Mouse (Mus musculus) midbrain, embryonic 12.5 days (tissue): ENCODE data around the gene Prickle2. TPM values are rescaled to one million over a fixed set of nuclear protein-coding genes. Genes with fewer than 3 reads are reported as not detected.
A peak's percentile ranks its signal among the peaks of the same experiment; 100 is the strongest.

Experiments used
- ATAC-seq: fragments of 200-750 bp; cut with Nextera tagmentation; 2 replicates; pipeline ENCODE4 v1.8.0; 2017; ENCODE audit warnings: low read depth, moderate TSS enrichment, moderate library complexity; ENCODE audit not compliant: low FRiP score
- H3K27ac ChIP-seq: fragments of 300-500 bp; sonication (generic); replicated peaks from 2 replicates; pipeline ENCODE4 v1.5.1; 2016; ENCODE audit warnings: mild to moderate bottlenecking
- H3K27me3 ChIP-seq: fragments of 300-500 bp; sonication (generic); 2 replicates; pipeline ENCODE4 v1.6.1; 2016; ENCODE audit warnings: mild to moderate bottlenecking
- H3K36me3 ChIP-seq: fragments of 300-500 bp; sonication (generic); 2 replicates; pipeline ENCODE4 v1.6.1; 2016
- H3K4me1 ChIP-seq: fragments of 300-500 bp; sonication (generic); 2 replicates; pipeline ENCODE4 v1.6.1; 2016
- H3K4me2 ChIP-seq: fragments of 300-500 bp; sonication (generic); replicated peaks from 2 replicates; pipeline ENCODE4 v1.6.1; 2016; ENCODE audit warnings: mild to moderate bottlenecking, moderate library complexity
- H3K4me3 ChIP-seq: fragments of 300-500 bp; sonication (generic); 2 replicates; pipeline ENCODE4 v1.5.1; 2016; ENCODE audit warnings: mild to moderate bottlenecking
- H3K9ac ChIP-seq: fragments of 300-500 bp; sonication (generic); replicated peaks from 2 replicates; pipeline ENCODE4 v1.6.1; 2016; ENCODE audit warnings: mild to moderate bottlenecking, moderate library complexity
- H3K9me3 ChIP-seq: fragments of 300-500 bp; sonication (generic); 2 replicates; pipeline ENCODE4 v1.6.1; 2016; ENCODE audit warnings: mild to moderate bottlenecking
- WGBS: fragments of 180-500 bp; shearing (Covaris S2); methylation state at CpG from one replicate; pipeline ENCODE4 v1.1.7; 2016; 5-methylcytosine and 5-hydroxymethylcytosine counted together
- polyA plus RNA-seq: library from polyadenylated mRNA; unstranded; fragments of >200 nt; fragmentation: Nextera tagmentation; extraction: Ambion mirVana; gene quantifications from 2 replicates; pipeline ENCODE4 v1.2.1, GENCODE M21; 2016

Gene Prickle2
- polyA plus RNA-seq, result 12.1 and 12.7 TPM in 2 replicates

DNA sequence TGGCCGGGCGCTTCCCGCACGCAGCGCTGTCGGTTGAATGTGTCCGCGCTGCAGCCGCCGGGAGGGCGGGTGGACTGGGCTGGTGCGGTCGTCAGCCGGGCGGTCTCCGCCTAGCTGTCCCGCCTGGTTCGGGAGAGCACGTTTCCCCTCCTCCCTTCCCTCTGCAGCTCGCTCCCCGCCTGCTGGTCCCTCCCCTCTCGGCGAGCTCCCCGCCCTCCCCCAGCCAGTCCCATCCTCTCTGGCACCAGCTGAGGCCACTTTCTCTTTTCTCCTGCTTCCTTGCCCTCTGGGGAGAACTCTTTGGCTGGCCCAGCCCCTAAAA, at the start of gene Prickle2:
Prickle2 (minus strand) TSS at position 11 of the 322 bp plus-strand sequence.
- no peaks in the 10 kb centered on the region for H3K9me3 ChIP-seq
- peak within 1 kb of the TSS; percentile 65 for H3K4me3 ChIP-seq
- H3K36me3 ChIP-seq, result no peaks in the 10 kb centered on the region
- H3K27me3 ChIP-seq, result peaks cover 83% of the 10 kb centered on the region
- H3K9ac ChIP-seq, result peak within 1 kb of the TSS; percentile 66
- 0% methylated on average over 15 of the region's 24 CpGs for WGBS
- 0 out of 2 replicates have a peak within 1 kb of the TSS, but pooled peaks have one; percentile 30 for H3K27ac ChIP-seq
- peaks cover 11% of the 10 kb centered on the region for H3K4me1 ChIP-seq
- H3K4me2 ChIP-seq, result peak within 1 kb of the TSS; percentile 97
- ATAC-seq, result peak; percentile 90

DNA sequence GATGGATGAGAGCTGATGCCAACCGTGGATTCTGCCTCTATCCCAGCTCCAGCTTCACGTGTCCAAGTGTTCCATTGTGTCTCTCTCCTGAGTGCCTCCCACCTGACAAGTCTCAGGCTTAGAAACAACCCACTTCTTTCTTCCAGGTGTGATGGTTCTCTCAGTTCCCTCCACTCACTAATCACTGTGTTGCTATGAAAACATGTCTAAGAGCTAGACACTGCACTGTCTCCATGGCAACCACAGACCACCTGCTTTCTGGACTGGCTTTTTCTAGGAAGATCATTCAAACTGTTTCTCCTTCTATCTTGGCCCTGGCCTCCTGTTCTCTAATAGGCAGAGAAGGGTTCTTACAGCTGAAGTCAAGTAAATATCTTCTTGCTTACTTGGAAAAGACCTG, 46.8 kb upstream of the Prickle2 start:
- ATAC-seq, result no peak
- H3K4me1 ChIP-seq, result no peaks in the 10 kb centered on the region
- H3K4me2 ChIP-seq, result no peak overlapping the region
- no peaks in the 10 kb centered on the region for H3K9me3 ChIP-seq
- no peak overlapping the region for H3K4me3 ChIP-seq
- H3K36me3 ChIP-seq, result no peaks in the 10 kb centered on the region
- H3K27ac ChIP-seq, result no peak overlapping the region
- no peak overlapping the region for H3K9ac ChIP-seq
- 84% methylated on average over 2 of the region's 2 CpGs for WGBS
- no peaks in the 10 kb centered on the region for H3K27me3 ChIP-seq

DNA sequence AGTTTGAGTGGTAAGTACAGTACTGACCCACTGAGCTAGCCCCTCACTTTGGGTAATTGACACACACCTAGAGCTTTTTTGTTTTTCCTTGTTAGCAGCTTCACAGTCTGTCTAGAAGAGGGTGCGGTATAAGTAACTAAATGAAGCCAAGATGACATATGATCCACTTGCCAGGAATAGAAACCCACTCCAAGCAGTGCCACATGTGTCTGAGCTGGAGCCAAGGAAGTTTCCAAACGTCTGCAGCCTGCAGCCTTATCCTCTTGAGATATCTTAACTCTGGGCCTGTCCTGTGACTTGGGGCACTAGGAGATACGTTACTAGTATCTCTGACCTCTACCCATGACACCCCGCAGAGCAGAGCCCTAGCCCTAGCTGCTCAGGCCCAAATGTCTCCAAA, 43.5 kb upstream of the Prickle2 start:
- H3K27ac ChIP-seq, result no peak overlapping the region
- no peak overlapping the region for H3K9ac ChIP-seq
- no peak for ATAC-seq
- no peaks in the 10 kb centered on the region for H3K36me3 ChIP-seq
- no peaks in the 10 kb centered on the region for H3K4me1 ChIP-seq
- no peak overlapping the region for H3K4me2 ChIP-seq
- WGBS, result 74% methylated on average over 4 of the region's 4 CpGs
- H3K9me3 ChIP-seq, result no peaks in the 10 kb centered on the region
- H3K4me3 ChIP-seq, result no peak overlapping the region
- H3K27me3 ChIP-seq, result no peaks in the 10 kb centered on the region

DNA sequence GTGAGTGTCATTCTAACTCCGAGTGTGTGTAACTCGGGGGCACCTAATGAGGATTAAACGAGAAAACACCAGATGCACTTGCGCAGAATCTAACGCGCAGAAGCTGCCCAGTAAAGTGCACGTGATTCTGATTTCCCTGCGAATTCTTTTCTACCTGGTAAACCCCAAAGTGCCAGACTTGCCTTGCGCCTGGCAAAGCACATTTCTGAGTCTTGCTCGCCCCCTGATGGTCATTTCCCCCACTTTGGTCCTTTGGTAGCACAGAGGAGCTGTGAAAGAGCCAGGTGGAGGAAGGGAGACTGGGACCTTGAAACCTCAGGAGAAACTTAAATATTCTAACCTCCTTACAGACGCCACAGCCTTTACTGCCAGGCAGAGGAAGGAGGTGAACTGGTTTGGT, 37.6 kb upstream of the Prickle2 start:
- no peaks in the 10 kb centered on the region for H3K9me3 ChIP-seq
- no peak overlapping the region for H3K4me3 ChIP-seq
- no peaks in the 10 kb centered on the region for H3K36me3 ChIP-seq
- H3K4me1 ChIP-seq, result no peaks in the 10 kb centered on the region; the same call in 1 of the 2 replicates
- H3K9ac ChIP-seq, result no peak overlapping the region
- H3K27ac ChIP-seq, result no peak overlapping the region
- 22% methylated on average over 11 of the region's 11 CpGs for WGBS
- no peaks in the 10 kb centered on the region for H3K27me3 ChIP-seq
- ATAC-seq, result no peak
- H3K4me2 ChIP-seq, result no peak overlapping the region

DNA sequence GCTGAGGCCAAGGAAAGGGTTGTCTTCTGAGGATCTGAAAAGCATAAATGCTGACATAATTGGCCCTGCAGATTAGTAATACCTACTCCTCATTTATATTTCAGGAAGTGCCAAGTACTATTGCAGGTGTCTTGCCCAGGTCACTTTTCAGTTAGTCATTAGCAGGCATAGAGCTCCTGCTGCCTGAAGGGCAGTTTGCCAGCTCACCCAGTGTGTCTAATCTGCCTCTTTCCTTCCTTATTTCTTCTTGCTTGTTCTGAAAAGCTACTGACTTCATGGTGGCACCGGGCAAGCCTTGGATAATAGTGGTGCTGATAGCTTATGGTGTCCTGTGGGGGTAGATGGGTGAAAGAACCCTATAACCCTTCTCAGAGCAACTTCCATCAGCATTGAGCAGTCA, 31.2 kb upstream of the Prickle2 start:
- Histone ChIP-seq H3K4me1 (no peaks in the 10 kb centered on the region), H3K27ac (no peak overlapping the region), H3K9me3 (peaks cover 3% of the 10 kb centered on the region; the same call in 1 of the 2 replicates), H3K36me3 (no peaks in the 10 kb centered on the region), H3K9ac (no peak overlapping the region), H3K4me3 (no peak overlapping the region), H3K27me3 (no peaks in the 10 kb centered on the region), H3K4me2 (no peak overlapping the region)
- WGBS, result 88% methylated on average over 1 of the region's 1 CpGs
- ATAC-seq, result no peak

DNA sequence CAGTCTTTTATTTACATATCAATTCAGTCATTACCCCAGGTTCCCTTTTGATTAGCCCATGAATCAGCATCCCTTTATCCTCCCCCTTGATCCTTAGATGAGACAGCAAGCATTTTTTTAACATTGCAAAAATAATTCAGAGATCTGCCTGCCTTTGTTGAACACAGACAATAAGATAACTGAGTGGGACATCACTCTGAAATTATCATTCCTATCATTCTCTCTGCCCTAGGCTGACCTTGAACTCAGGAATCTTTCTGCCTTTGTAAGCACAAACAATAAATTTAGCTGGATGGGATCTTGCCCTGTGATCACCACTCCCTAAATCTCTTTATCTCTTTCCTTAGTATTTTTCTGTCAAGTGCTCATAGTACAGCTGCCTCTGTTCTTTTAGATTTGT, 27.7 kb upstream of the Prickle2 start:
- no peaks in the 10 kb centered on the region for H3K27me3 ChIP-seq
- peaks cover 1% of the 10 kb centered on the region; the same call in 1 of the 2 replicates for H3K4me1 ChIP-seq
- ATAC-seq, result no peak
- no peak overlapping the region for H3K9ac ChIP-seq
- H3K4me2 ChIP-seq, result no peak overlapping the region
- no peak overlapping the region for H3K27ac ChIP-seq
- no peak overlapping the region for H3K4me3 ChIP-seq
- peaks cover 3% of the 10 kb centered on the region; the same call in 1 of the 2 replicates for H3K9me3 ChIP-seq
- H3K36me3 ChIP-seq, result no peaks in the 10 kb centered on the region

DNA sequence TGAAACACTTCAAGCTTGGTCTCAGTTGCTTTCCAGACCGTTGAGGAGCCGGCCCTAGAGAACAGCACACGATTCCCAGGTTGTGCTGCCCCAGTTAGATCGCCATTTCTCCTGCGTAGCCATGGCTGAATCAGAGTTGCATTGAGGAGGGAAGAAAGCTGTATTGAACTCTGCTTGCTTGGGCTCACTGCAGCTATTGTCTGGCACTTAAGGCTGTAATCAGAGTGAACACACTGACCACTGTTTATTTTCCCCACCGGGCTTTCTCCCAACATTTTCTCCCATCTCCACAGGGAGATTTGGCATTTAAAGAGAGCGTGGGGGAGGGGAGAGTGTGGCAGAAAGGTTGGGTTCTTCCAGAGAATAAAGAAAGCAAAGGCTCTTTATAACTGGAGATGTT, 22.6 kb upstream of the Prickle2 start:
- WGBS, result 41% methylated on average over 7 of the region's 7 CpGs
- Histone ChIP-seq H3K9ac (no peak overlapping the region), H3K9me3 (no peaks in the 10 kb centered on the region), H3K4me1 (peaks cover 20% of the 10 kb centered on the region), H3K4me3 (no peak overlapping the region), H3K27ac (0 out of 2 replicates have a peak overlapping the region, but pooled peaks have one; percentile 22), H3K27me3 (no peaks in the 10 kb centered on the region), H3K4me2 (0 out of 2 replicates have a peak overlapping the region, but pooled peaks have one; percentile 9), H3K36me3 (no peaks in the 10 kb centered on the region)
- ATAC-seq, result no peak

DNA sequence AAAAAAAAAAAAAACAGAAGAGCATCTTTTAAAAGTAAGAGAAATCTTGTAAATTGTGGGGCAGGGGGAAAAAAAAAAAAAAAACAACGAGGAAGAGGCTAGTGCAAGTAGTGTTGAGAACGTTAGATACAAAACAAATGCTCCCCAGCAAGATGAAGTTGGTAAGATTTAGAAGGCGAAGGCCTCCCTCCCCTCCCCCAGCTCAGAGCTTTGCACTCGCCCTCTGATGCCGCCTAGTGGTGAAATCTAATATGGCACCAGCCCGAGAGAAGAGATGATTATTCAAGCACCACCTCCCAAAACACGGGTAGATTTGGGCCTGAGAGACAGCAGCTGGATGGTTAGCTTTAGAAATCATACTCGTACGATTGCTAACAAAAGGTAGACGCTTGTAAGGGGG, 22.1 kb upstream of the Prickle2 start:
- 0 out of 2 replicates have a peak overlapping the region, but pooled peaks have one; percentile 22 for H3K27ac ChIP-seq
- no peak overlapping the region for H3K9ac ChIP-seq
- no peak for ATAC-seq
- WGBS, result under 1% methylated on average over 10 of the region's 10 CpGs
- peaks cover 20% of the 10 kb centered on the region for H3K4me1 ChIP-seq
- H3K9me3 ChIP-seq, result no peaks in the 10 kb centered on the region
- no peaks in the 10 kb centered on the region for H3K36me3 ChIP-seq
- H3K4me3 ChIP-seq, result no peak overlapping the region
- no peaks in the 10 kb centered on the region for H3K27me3 ChIP-seq
- 0 out of 2 replicates have a peak overlapping the region, but pooled peaks have one; percentile 9 for H3K4me2 ChIP-seq

DNA sequence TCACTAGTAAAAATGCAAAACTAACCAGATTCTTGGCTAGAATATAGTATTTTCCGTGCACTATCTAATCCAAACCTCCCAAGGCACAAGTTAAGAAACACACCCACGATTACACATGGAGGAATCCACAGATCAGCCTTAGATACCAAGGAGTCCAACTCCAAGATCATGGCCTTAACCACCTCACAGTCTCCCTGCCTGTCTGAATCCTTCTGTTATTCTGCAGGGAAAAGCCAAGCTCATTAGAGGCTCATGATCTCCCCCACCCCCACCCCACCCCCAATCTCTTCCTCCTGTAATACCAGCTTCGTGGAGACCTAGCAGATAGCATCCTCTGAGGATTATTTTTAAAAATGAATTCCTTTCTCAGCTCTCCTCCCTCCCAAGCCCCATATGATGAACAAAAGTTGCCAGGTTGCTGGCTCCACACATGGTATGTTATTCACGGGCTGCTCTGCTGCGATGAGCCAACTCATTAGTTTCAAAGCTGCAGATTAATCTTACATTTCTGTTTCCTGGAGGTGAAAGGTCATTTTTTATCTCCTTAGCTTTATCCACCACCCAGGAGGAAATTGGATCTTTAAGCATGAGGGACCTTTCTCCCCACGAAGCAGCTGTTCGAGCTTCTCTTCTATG, 21.5 kb upstream of the Prickle2 start:
- no peak for ATAC-seq
- no peaks in the 10 kb centered on the region for H3K36me3 ChIP-seq
- no peak overlapping the region for H3K4me3 ChIP-seq
- no peaks in the 10 kb centered on the region for H3K9me3 ChIP-seq
- H3K27me3 ChIP-seq, result no peaks in the 10 kb centered on the region
- 17% methylated on average over 7 of the region's 7 CpGs for WGBS
- no peak overlapping the region for H3K9ac ChIP-seq
- 0 out of 2 replicates have a peak overlapping the region, but pooled peaks have one; percentile 17 for H3K27ac ChIP-seq
- no peak overlapping the region for H3K4me2 ChIP-seq
- peaks cover 20% of the 10 kb centered on the region for H3K4me1 ChIP-seq

DNA sequence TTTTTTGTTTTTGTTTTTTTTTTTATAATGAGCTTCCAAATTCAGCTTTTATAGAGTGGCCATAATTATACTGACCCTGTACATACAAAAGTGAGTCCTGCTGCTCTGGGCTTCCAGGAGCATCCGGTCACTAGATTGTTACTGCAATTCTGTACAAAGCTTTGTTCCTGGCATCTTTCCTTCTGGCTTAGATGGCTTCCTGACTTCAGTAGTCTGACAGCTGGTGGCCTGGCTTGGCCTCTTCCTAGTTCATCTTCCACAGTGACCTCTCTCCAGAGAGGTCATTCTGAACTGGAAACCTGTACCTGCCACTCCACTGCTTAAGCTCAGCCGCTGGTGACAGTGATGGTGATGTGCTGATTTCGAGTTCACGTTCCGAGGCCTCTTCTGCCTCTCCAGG, 20.2 kb upstream of the Prickle2 start:
- no peak overlapping the region for H3K4me3 ChIP-seq
- WGBS, result 85% methylated on average over 5 of the region's 5 CpGs
- peaks cover 20% of the 10 kb centered on the region for H3K4me1 ChIP-seq
- no peak for ATAC-seq
- H3K9ac ChIP-seq, result no peak overlapping the region
- no peaks in the 10 kb centered on the region for H3K27me3 ChIP-seq
- H3K9me3 ChIP-seq, result no peaks in the 10 kb centered on the region
- no peaks in the 10 kb centered on the region for H3K36me3 ChIP-seq
- H3K27ac ChIP-seq, result no peak overlapping the region
- H3K4me2 ChIP-seq, result no peak overlapping the region

DNA sequence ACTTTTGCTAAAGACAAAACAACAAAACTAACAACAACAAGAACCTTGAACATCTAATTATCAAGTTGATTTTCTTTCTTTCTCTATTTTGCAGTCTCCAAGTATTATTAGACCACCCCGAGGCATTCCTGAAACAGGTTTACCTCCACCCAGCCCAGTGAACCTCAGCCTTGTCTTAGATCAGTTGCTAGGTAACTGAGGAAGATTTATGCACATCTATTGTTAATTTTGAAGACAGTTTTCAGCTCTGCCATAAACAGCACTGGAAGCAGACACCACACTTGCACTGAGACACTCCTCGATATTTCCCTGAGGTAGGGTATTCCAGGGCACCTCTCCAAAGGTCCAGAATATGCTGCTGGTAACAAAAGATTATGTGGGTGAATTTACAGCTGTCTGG, 18.4 kb upstream of the Prickle2 start:
- H3K27ac ChIP-seq, result no peak overlapping the region
- 65% methylated on average over 2 of the region's 2 CpGs for WGBS
- H3K4me3 ChIP-seq, result no peak overlapping the region
- H3K4me2 ChIP-seq, result no peak overlapping the region
- no peaks in the 10 kb centered on the region for H3K27me3 ChIP-seq
- H3K9me3 ChIP-seq, result no peaks in the 10 kb centered on the region
- H3K9ac ChIP-seq, result no peak overlapping the region
- ATAC-seq, result no peak
- H3K4me1 ChIP-seq, result peaks cover 20% of the 10 kb centered on the region
- no peaks in the 10 kb centered on the region for H3K36me3 ChIP-seq

DNA sequence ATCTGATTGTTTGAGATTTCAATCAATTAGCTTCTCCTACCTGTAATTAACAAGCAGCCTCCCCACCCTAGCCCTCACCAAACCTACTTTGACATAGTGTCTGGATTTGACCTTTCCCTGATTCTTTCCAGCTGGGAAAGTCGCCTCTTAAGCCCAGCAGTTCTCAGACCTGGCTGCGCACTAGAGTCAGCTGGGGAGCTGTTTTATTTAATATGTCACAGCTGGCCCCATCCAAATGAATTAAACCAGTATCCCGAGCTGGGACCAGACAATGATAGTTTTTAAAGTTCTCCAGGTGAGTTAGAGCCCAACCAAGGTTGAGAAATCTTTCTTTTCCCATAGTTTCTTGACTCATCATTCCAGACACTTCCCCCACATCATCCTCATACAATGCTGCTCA, 9.9 kb upstream of the Prickle2 start:
- no peaks in the 10 kb centered on the region for H3K27me3 ChIP-seq
- H3K36me3 ChIP-seq, result no peaks in the 10 kb centered on the region
- H3K4me2 ChIP-seq, result no peak overlapping the region
- H3K4me1 ChIP-seq, result no peaks in the 10 kb centered on the region
- 56% methylated on average over 3 of the region's 3 CpGs for WGBS
- H3K4me3 ChIP-seq, result no peak overlapping the region
- H3K9ac ChIP-seq, result no peak overlapping the region
- no peak for ATAC-seq
- no peak overlapping the region for H3K27ac ChIP-seq
- 0 out of 2 replicates have a peak, but pooled peaks cover 3% of the 10 kb centered on the region for H3K9me3 ChIP-seq

DNA sequence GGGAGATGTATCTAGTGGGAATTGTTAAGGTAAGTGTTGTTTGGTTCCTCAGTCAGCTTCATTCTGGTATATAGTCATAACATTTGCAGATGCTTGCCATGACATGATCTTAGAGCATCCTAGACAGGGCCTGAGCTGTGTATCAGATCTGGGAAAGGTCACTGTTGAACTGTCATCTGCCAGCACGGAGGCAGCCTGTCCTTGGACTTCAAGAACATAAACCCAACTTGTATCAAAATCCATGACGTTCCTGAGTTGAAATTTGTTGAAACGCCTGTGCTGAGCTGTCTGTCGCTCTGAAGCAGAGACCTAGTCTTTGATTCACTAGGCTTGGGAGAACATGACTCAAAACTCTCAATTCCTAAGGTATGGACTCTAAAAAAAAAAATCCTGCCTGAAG, 8.8 kb upstream of the Prickle2 start:
- 93% methylated on average over 4 of the region's 4 CpGs for WGBS
- no peak overlapping the region for H3K9ac ChIP-seq
- no peak overlapping the region for H3K4me2 ChIP-seq
- no peak overlapping the region for H3K4me3 ChIP-seq
- no peaks in the 10 kb centered on the region for H3K36me3 ChIP-seq
- 0 out of 2 replicates have a peak, but pooled peaks cover 3% of the 10 kb centered on the region for H3K9me3 ChIP-seq
- no peak for ATAC-seq
- no peaks in the 10 kb centered on the region; the same call in 1 of the 2 replicates for H3K27me3 ChIP-seq
- no peak overlapping the region for H3K27ac ChIP-seq
- no peaks in the 10 kb centered on the region for H3K4me1 ChIP-seq
